8 mouse cellular contexts compared by ENCODE assay signal in the genomic region with DNA sequence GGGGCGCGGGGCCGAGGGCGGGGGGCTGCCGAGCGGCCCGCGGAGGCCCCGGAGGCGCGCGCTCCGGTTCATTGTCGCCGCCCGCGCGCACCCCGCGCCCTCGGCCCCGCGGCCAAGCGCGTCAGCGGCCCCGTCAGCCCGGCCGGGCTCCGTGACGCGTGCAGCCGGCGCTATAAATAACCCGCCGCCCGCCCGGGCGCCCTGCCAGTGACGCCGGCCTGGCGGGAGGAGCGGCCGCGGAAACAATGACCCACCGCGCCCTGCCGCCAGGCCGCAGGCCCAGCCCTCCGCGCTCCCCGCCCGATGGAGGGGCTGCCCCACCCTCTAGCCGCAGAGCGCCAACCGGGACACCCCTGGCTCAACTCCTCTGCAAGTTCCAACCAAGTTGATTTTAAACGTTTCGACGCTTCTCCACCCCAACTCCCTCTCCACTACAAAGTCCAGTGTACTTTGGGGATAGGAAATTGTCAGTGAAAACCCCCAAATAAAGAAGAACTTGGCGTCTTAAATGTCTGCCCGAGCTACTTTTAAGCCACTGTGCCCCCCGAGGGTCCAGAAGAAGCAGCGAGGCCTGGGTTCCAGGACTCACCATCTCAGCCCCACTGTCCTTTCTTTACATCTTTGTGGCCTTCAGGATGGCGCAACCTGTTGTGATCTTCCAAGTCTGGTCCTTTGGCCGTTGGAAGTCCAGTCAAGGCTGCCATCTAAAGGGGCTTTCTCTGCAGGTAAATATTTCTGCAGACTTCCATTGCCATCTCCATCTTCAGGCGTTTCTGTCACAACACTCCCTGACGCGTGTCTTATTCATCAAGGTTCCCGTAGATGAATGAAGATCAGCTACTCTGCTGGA. TPM values are rescaled to one million over a fixed set of nuclear protein-coding genes. Genes with fewer than 3 reads are reported as not detected.
DNase-seq lines count a peak whose midpoint lies in the region; ATAC-seq lines count a peak whose summit lies in the region.

Gene Nr4a2 (minus strand): TSS at position 13 of the 850 bp plus-strand sequence.

- no peaks in the 10 kb centered on the region for H3K36me3 ChIP-seq in forebrain, embryonic 16.5 days (ENCODE audit: control insufficient read depth, insufficient read depth)

- H3K9ac ChIP-seq in forebrain, embryonic 16.5 days (replicated peaks; ENCODE audit: low read depth, low read length), result peak within 1 kb of the TSS; percentile 76

- H3K27ac ChIP-seq in forebrain, embryonic 16.5 days (ENCODE audit: low read length), result no peak within 1 kb of the TSS

- H3K4me2 ChIP-seq in forebrain, embryonic 16.5 days (ENCODE audit: low read length), result peak within 1 kb of the TSS; percentile 71

- H3K27me3 ChIP-seq in forebrain, embryonic 16.5 days (replicated peaks; ENCODE audit: control insufficient read depth, insufficient read depth, low read length), result no peaks in the 10 kb centered on the region

- H3K9me3 ChIP-seq in forebrain, embryonic 16.5 days (ENCODE audit: control insufficient read depth, low read length), result no peaks in the 10 kb centered on the region

- 9% methylated on average over 49 of the region's 69 CpGs for WGBS in forebrain, embryonic 16.5 days

- peak; percentile 89 for ATAC-seq in forebrain, embryonic 16.5 days
- peak; percentile 79 to 83 for ATAC-seq in hematopoietic stem cell, adult 5-6 weeks (replicated peaks in 1 of 2; ENCODE audit: insufficient read depth in 1 of 2, low FRiP score in 2 of 2, low TSS enrichment in 1 of 2, low read depth in 1 of 2, poor library complexity in 2 of 2, severe bottlenecking in 2 of 2)

- H3K4me3 ChIP-seq in forebrain, embryonic 16.5 days (replicated peaks; ENCODE audit: low read length), result peak within 1 kb of the TSS; percentile 64

- peak; percentile 51 for DNase-seq in MEL-GATA-1-ER (ENCODE audit: extremely low read depth, low read depth)
- DNase-seq in cerebellum, adult 11-12 months, result peak; percentile 88
- peak; percentile 60 to 71 for DNase-seq in layer of hippocampus, postnatal 10 days (ENCODE audit: low spot score in 2 of 2)
- peak; percentile 90 for DNase-seq in lung, postnatal 14 days
- peak; percentile 32 for DNase-seq in retina, adult 2 months (ENCODE audit: low read depth, low spot score)
- DNase-seq in urinary bladder, postnatal 14 days (ENCODE audit: low spot score), result peak; percentile 85

- H3K4me1 ChIP-seq in forebrain, embryonic 16.5 days (replicated peaks; ENCODE audit: control insufficient read depth, insufficient read depth, low read length), result peaks cover 5% of the 10 kb centered on the region; the same call in 1 of the 2 replicates

RNA-seq across cellular contexts. Expression of gene Nr4a2, which starts in this region (rescaled TPM):
- 25.9 and 28.5 TPM in 2 replicates for polyA plus RNA-seq in forebrain, embryonic 16.5 days (2015; fragmentation: Nextera tagmentation; extraction: Ambion mirVana)
- 16.7 and 28.8 TPM in 2 replicates for total RNA-seq in hematopoietic stem cell, adult 5-6 weeks (2017)
- total RNA-seq in layer of hippocampus, postnatal 10 days (2021), result 10 to 100 TPM; 55.5 to 75.3 TPM

Comparison
In these comparisons a context has a peak if more than half of its experiments do, and no peak if none do; other contexts are left out.
1. DNase-seq: peak in every context shown above with its lines; median percentile 90 in lung, postnatal 14 days; 88 in cerebellum, adult 11-12 months; 85 in urinary bladder, postnatal 14 days; 66 in layer of hippocampus, postnatal 10 days; 51 in MEL-GATA-1-ER; 32 in retina, adult 2 months.